Mouse (Mus musculus) MEL (cell line): ENCODE measurements around the gene Epha3.

Experiments used
- CTCF ChIP-seq, 3 experiments: IDR thresholded peaks in 2 of 3; conservative IDR thresholded peaks in 1 of 3; 2 replicates each; pipeline ENCODE4 v1.5.1; 2011 to 2012; ENCODE audit warnings: low read length in 3 of 3, low read depth in 2 of 3, mild to moderate bottlenecking in 2 of 3, improper control_type of control experiment in 1 of 3, inconsistent platforms in 1 of 3, mixed read lengths in 1 of 3, moderate library complexity in 1 of 3; ENCODE audit not compliant: control insufficient read depth in 1 of 3, insufficient read depth in 1 of 3, poor library complexity in 1 of 3, severe bottlenecking in 1 of 3
- ETS1 ChIP-seq: IDR thresholded peaks from 2 replicates; pipeline ENCODE4 v1.6.1; 2012; ENCODE audit warnings: low read depth, mild to moderate bottlenecking, inconsistent platforms, low read length, improper control_type of control experiment, moderate library complexity
- MYC ChIP-seq: IDR thresholded peaks from 2 replicates; pipeline ENCODE4 v1.6.1; 2011; ENCODE audit warnings: low read depth, mild to moderate bottlenecking, low read length, improper control_type of control experiment, moderate library complexity
- SIN3A ChIP-seq: IDR thresholded peaks from 2 replicates; pipeline ENCODE4 v1.6.1; 2012; ENCODE audit warnings: low read length, improper control_type of control experiment, inconsistent platforms

DNA sequence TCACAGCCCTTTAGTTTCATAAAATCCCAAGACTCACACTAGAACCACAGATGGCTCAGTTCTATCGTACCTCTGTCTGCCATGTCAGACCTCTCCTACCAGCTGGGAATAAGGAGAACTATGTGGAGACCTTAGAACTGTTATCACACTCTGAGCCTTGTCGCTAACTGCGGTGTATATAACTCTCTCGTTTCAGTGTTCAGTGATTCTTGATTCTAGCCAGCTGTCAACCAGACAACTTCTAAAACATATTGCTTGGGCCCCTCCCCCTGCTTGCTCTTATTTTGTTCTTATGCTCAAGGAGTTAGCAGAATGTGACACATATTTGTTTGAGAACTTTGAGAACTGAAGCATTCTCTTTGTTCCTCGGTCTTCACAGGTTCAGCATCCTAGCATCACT, 83.8 kb downstream of the Epha3 start:
- TF ChIP-seq CTCF (IDR thresholded peaks at IDR 0.05 in 2 of 3, conservative IDR thresholded peaks at IDR 0.05 in 1 of 3; ENCODE audit: control insufficient read depth in 1 of 3, insufficient read depth in 1 of 3, low read depth in 2 of 3, low read length in 3 of 3, poor library complexity in 1 of 3, severe bottlenecking in 1 of 3) (no peak), ETS1 (no peak), MYC (no peak), SIN3A (no peak)
